Mouse (Mus musculus) limb, embryonic 15.5 days (tissue): ENCODE results near the gene Laptm5. TPM values are rescaled to one million over a fixed set of nuclear protein-coding genes. Genes with fewer than 3 reads are reported as not detected.

Experiments used
- ATAC-seq: fragments of 200-750 bp; cut with Nextera tagmentation; 2 replicates; pipeline ENCODE4 v1.8.0; 2017; ENCODE audit warnings: low read depth, moderate TSS enrichment; ENCODE audit not compliant: insufficient number of reproducible peaks, low FRiP score, low TSS enrichment
- H3K27ac ChIP-seq: fragments of 300-500 bp; sonication (generic); 2 replicates; pipeline ENCODE4 v1.5.1; 2015; ENCODE audit warnings: moderate library complexity, mild to moderate bottlenecking, inconsistent platforms
- H3K27me3 ChIP-seq: fragments of 300-500 bp; sonication (generic); 2 replicates; pipeline ENCODE4 v1.6.1; 2015; ENCODE audit warnings: inconsistent platforms
- H3K36me3 ChIP-seq: fragments of 300-500 bp; sonication (generic); 2 replicates; pipeline ENCODE4 v1.6.1; 2015; ENCODE audit warnings: inconsistent platforms
- H3K4me1 ChIP-seq: fragments of 300-500 bp; sonication (generic); 2 replicates; pipeline ENCODE4 v1.6.1; 2015; ENCODE audit warnings: inconsistent platforms
- H3K4me2 ChIP-seq: fragments of 300-500 bp; sonication (generic); 2 replicates; pipeline ENCODE4 v1.6.1; 2015; ENCODE audit warnings: mild to moderate bottlenecking, inconsistent platforms
- H3K4me3 ChIP-seq: fragments of 300-500 bp; sonication (generic); 2 replicates; pipeline ENCODE4 v1.5.1; 2015; ENCODE audit warnings: mild to moderate bottlenecking, inconsistent platforms
- H3K9ac ChIP-seq: fragments of 300-500 bp; sonication (generic); 2 replicates; pipeline ENCODE4 v1.6.1; 2015; ENCODE audit warnings: inconsistent platforms
- H3K9me3 ChIP-seq: fragments of 300-500 bp; sonication (generic); 2 replicates; pipeline ENCODE4 v1.6.1; 2016; ENCODE audit warnings: inconsistent platforms
- WGBS: fragments of 180-500 bp; shearing (Covaris S2); methylation state at CpG from one replicate; pipeline ENCODE4 v1.1.7; 2015; 5-methylcytosine and 5-hydroxymethylcytosine counted together
- polyA plus RNA-seq: library from polyadenylated mRNA; unstranded; fragments of >200 nt; fragmentation: Nextera tagmentation; extraction: Ambion mirVana; gene quantifications from 2 replicates; pipeline ENCODE4 v1.2.1, GENCODE M21; 2015

The Laptm5 gene
- polyA plus RNA-seq, 1 experiment from 2014 or later, result 59.7 TPM

DNA sequence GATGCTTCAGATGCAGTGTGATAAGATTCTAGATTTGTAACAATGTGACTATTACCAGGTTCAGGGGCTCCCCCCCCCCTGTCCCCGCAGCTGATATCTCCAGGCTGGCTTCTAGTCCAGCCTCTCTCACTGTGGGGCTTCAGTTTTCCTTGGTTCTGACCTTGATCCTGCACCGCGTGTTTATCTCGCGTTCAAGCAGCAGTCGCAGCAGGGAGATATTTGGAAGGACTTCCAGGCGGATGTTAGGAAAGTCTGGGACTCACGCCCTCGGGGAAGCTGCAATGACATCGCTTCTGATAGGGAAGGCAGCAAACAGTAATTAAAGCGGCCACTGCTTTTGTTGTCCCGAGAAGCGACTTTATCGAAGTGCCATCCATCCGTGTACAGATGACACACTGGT, 30.2 kb upstream of the Laptm5 start:
- Histone ChIP-seq H3K4me2 (no peak overlapping the region), H3K9ac (no peak overlapping the region), H3K27me3 (no peaks in the 10 kb centered on the region; the same call in 1 of the 2 replicates), H3K27ac (no peak overlapping the region), H3K4me3 (no peak overlapping the region), H3K36me3 (no peaks in the 10 kb centered on the region), H3K9me3 (no peaks in the 10 kb centered on the region), H3K4me1 (peaks cover 26% of the 10 kb centered on the region)
- no peak for ATAC-seq
- WGBS, result 74% methylated on average over 15 of the region's 15 CpGs

DNA sequence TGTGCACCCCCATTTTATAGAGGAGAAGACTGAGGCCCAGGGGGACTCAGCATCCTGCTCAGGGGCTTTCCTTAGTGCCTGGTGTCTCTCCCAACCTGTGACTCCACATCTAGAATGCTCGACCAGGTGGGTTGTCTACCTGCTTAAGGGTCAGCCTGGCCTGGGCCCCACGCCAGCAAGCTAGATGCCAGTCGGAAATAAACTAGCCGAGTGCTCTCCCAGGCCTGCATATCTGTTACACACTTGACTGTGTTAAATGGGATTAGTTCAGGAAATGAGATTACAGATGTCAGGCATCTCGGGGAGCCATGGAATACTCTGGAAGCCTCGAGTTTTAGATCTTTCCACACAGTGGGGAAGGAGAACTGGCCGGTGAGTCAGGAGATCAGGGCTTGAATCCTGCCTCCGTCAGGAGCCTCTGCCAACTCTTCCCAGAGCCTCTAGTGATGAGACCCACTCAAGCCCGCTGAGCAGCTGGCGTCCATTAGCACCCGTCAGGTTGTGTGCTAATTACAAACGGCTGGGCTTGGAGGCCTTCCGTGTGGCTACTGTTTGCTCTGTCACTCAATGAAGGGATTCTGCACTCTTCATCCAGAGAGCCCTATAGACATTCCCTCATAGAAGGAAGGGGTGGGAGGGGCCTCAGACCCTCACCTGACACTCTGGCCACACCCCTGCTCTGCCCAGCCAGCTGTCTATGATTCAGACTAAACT, 28.9 kb upstream of the Laptm5 start:
- H3K9ac ChIP-seq, result no peak overlapping the region
- no peaks in the 10 kb centered on the region for H3K9me3 ChIP-seq
- 27% methylated on average over 13 of the region's 13 CpGs for WGBS
- ATAC-seq, result no peak
- no peaks in the 10 kb centered on the region; the same call in 1 of the 2 replicates for H3K27me3 ChIP-seq
- H3K27ac ChIP-seq, result no peak overlapping the region
- H3K36me3 ChIP-seq, result no peaks in the 10 kb centered on the region
- H3K4me2 ChIP-seq, result no peak overlapping the region
- H3K4me3 ChIP-seq, result no peak overlapping the region
- H3K4me1 ChIP-seq, result peaks cover 15% of the 10 kb centered on the region

DNA sequence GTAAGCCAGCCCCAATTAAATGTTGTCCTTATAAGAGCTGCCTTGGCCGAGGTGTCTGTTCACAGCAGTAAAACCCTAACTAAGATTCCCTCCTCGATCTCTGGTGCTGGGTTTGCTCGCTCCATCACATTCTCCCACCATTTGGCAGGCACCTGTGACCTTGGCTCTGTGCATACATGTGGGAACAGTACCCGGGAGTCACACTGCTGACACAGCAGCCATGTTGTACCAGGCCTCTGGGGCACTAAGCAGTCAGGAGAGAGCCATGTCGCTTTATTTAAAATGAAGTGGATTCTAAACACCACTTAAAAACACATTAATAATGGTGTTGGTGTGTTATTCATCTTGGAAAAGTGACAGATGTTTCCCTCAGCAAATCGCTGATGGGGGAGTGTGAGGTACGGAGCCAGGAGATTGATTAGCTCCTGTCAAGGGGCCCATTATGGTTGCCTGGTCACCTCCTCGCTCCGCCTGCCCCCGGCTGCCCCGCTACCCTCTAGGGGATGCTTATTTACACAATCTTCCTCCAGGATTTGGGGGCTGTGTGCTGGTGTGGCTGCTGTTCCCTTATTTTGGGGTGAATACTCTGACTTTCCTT, 25.7 kb upstream of the Laptm5 start:
- Histone ChIP-seq H3K36me3 (no peaks in the 10 kb centered on the region), H3K9ac (no peak overlapping the region), H3K27me3 (no peaks in the 10 kb centered on the region; the same call in 1 of the 2 replicates), H3K4me1 (peaks cover 13% of the 10 kb centered on the region; the same call in 1 of the 2 replicates), H3K4me2 (no peak overlapping the region), H3K9me3 (no peaks in the 10 kb centered on the region), H3K4me3 (no peak overlapping the region), H3K27ac (no peak overlapping the region)
- 36% methylated on average over 11 of the region's 11 CpGs for WGBS
- no peak for ATAC-seq

DNA sequence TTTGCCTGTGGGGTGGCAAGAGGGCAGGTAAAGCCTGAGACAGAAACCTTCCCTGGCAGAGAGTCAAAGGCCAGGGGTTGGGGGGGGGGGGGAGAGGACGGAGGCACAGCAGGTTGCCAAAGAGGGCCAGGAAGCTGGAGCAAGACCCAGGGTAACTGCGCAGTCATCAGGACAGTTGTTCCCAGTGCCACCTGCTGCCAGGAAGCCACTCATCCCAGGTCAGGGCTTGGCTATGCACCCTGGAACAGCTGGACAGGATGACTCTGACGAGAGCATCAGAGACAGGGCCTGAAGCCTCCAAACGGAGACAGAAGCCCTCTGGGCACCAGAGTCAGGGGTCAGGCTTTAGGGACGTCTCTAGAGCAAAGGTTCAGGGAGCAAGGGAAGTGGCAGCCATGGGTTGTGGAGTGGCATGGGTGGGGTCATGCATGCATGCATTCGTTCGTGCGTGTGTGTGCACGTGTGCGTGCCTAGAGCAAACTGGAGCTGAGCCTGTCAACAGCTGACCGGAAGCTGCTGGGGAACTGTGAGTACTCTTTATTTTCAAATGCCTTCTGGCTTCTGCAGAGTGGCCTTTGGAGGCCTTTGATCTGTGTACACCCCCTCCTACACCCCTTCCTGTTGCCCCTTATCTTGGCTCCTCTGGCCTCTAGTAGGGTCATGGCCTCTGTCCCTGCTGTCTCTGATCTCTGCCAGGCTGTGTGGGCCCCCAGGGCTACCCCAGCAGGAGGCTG, 23.0 kb upstream of the Laptm5 start:
- WGBS, result 35% methylated on average over 11 of the region's 11 CpGs
- no peak for ATAC-seq

DNA sequence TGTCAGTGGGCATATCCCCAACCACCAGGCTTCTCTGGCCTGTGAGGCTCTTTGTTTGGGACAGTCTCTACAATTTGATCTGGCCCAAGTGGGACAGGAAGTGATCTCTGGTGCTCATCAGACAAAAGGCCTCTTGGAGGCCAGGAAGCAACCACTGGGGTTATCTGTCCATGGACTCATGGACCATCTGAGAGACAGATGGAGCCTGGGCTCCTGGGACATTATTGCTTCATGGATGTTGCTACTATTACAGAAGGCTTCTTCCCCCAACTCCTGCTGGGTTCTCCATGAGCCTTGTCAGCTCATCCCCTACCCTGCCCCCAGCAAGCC, 22.4 kb upstream of the Laptm5 start:
- H3K27ac ChIP-seq, result no peak overlapping the region
- H3K9ac ChIP-seq, result no peak overlapping the region
- ATAC-seq, result no peak

More for the DNA sequence above, 23.0 kb upstream of the Laptm5 start:
- H3K27me3 ChIP-seq, result no peaks in the 10 kb centered on the region; the same call in 1 of the 2 replicates
- H3K36me3 ChIP-seq, result no peaks in the 10 kb centered on the region
- no peak overlapping the region for H3K4me2 ChIP-seq
- H3K27ac ChIP-seq, result no peak overlapping the region
- H3K9me3 ChIP-seq, result no peaks in the 10 kb centered on the region
- H3K9ac ChIP-seq, result no peak overlapping the region
- H3K4me1 ChIP-seq, result peaks cover 6% of the 10 kb centered on the region
- no peak overlapping the region for H3K4me3 ChIP-seq

DNA sequence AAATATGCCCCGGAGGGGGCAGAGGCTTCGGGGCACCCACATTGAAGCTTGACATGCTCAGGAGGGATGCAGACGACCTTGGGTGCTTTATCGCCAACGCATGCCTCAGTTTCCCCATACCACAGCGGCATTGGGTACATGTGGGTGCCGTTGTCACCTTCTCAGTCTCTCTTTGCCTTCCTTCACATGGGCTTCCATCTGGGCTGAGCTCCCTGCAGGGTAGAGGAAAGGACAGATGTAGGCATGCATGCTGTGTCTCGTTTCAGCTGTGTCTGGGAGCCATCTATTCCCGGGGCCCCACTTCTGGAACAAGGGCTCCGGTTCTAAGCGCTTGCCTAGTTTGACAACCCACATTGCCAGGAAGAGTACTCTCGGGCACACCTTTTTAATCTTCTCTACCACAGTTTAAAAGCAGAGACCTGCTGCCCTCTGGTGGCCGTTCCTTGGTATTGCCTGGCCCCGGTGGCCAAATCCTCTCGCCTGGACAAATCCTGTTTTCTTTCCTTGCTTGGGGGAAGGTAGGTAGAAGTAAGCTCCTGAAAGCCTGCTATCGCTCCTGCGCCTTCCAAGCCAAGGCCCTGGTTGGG, 20.8 kb upstream of the Laptm5 start:
- no peaks in the 10 kb centered on the region for H3K36me3 ChIP-seq
- H3K4me2 ChIP-seq, result no peak overlapping the region
- peaks cover 6% of the 10 kb centered on the region for H3K4me1 ChIP-seq
- ATAC-seq, result no peak
- H3K27me3 ChIP-seq, result no peaks in the 10 kb centered on the region; the same call in 1 of the 2 replicates
- no peak overlapping the region for H3K4me3 ChIP-seq
- WGBS, result 34% methylated on average over 17 of the region's 17 CpGs
- H3K27ac ChIP-seq, result no peak overlapping the region
- H3K9ac ChIP-seq, result no peak overlapping the region
- no peaks in the 10 kb centered on the region for H3K9me3 ChIP-seq

More for the DNA sequence above, 22.4 kb upstream of the Laptm5 start:
- Histone ChIP-seq H3K36me3 (no peaks in the 10 kb centered on the region), H3K9me3 (no peaks in the 10 kb centered on the region), H3K27me3 (no peaks in the 10 kb centered on the region; the same call in 1 of the 2 replicates), H3K4me2 (no peak overlapping the region), H3K4me1 (peaks cover 6% of the 10 kb centered on the region), H3K4me3 (no peak overlapping the region)

DNA sequence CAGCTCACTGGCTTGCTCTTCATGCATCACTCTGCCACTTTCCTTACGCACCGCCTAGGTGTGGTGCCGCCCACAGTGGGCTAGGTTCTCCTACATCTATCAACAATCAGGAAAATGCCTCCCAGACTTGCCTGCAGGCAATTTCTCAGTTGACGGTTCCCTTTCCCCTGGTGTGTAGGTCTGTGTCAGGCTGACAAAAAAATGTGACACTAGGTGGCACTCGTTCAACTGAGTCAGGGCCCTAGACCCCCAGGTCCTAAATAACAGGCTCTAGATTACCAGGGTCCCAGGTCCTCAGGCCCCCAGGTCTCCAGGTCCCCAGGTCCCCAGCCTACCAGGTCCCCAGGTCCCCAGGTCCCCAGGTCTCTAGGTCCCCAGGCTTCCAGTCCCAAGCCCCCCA, 19.2 kb upstream of the Laptm5 start:
- Histone ChIP-seq H3K4me2 (no peak overlapping the region), H3K4me1 (peaks cover 11% of the 10 kb centered on the region), H3K4me3 (no peak overlapping the region), H3K36me3 (no peaks in the 10 kb centered on the region), H3K27me3 (no peaks in the 10 kb centered on the region), H3K9me3 (no peaks in the 10 kb centered on the region), H3K9ac (no peak overlapping the region), H3K27ac (no peak overlapping the region)
- 53% methylated on average over 5 of the region's 5 CpGs for WGBS
- ATAC-seq, result no peak

DNA sequence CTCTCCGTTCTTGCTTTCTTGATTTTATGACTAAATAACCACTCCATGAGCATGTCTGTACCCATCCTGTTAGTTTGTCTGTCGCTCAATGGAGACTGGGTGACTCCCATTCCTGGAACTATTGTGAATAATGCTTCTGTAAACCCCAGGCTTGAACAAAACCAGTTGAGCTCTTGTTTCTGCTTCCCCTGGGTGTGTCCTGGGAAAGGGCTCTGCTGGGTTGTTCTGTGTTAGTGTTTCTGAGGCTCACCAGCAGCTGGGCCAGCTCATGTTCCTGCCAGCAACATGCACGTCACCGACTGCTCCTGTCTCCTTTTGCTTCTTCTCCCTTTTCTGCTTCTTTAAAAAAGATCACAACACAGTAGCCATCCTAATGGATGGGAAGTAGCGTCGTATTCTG, 17.2 kb upstream of the Laptm5 start:
- 70% methylated on average over 6 of the region's 6 CpGs for WGBS
- no peak for ATAC-seq
- Histone ChIP-seq H3K4me3 (no peak overlapping the region), H3K9me3 (no peaks in the 10 kb centered on the region), H3K27ac (no peak overlapping the region), H3K9ac (no peak overlapping the region), H3K36me3 (no peaks in the 10 kb centered on the region), H3K4me2 (no peak overlapping the region), H3K27me3 (no peaks in the 10 kb centered on the region), H3K4me1 (peaks cover 20% of the 10 kb centered on the region)

DNA sequence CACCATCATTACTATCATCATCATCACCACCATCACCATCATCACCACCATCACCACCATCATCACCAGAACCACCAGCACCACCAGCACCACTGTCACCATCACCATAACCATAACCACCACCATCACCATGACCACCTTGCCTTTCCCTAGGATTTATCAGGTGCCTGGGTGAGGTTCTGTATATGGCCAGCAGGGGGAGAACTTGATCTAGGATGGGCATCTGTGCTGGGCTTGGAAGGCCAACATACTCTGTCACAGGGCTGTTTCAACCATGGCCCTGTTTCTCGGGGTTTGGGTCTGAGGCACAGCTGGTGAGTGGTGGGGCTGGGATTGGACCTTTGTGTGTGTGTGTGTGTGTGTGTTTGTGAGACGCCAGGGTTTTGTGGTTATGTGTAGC, 16.6 kb upstream of the Laptm5 start:
- H3K27ac ChIP-seq, result no peak overlapping the region
- 59% methylated on average over 2 of the region's 2 CpGs for WGBS

DNA sequence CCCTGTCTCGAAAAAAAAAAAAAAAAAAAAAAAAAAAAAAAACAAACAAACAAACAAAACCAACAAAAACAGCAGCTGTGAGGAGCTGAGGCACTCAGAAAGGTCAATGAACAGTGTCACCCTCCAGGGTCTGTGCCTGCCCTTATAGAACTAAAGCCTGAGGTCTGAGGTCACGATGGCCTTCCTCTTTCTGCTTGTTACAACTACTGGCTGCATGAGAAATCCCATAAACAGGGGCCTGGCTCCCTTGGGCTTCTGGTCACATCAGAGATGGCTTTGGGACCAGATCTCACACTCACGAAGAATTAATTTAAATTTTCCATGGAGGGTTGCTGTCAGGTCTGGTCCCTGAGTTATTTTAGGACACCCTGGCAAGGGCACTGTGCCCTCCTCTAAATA, 13.5 kb upstream of the Laptm5 start:
- H3K4me3 ChIP-seq, result no peak overlapping the region
- H3K9me3 ChIP-seq, result no peaks in the 10 kb centered on the region
- no peak overlapping the region for H3K9ac ChIP-seq
- peaks cover 21% of the 10 kb centered on the region; the same call in 1 of the 2 replicates for H3K4me1 ChIP-seq
- no peak overlapping the region for H3K4me2 ChIP-seq
- no peaks in the 10 kb centered on the region for H3K36me3 ChIP-seq
- no peaks in the 10 kb centered on the region for H3K27me3 ChIP-seq
- no peak for ATAC-seq
- 58% methylated on average over 3 of the region's 3 CpGs for WGBS
- H3K27ac ChIP-seq, result peak overlapping the region; percentile 60; the same call in 1 of the 2 replicates

More for the DNA sequence above, 16.6 kb upstream of the Laptm5 start:
- Histone ChIP-seq H3K9ac (no peak overlapping the region), H3K4me1 (peaks cover 24% of the 10 kb centered on the region), H3K27me3 (no peaks in the 10 kb centered on the region), H3K4me3 (no peak overlapping the region), H3K4me2 (no peak overlapping the region), H3K36me3 (no peaks in the 10 kb centered on the region), H3K9me3 (no peaks in the 10 kb centered on the region)
- ATAC-seq, result no peak

DNA sequence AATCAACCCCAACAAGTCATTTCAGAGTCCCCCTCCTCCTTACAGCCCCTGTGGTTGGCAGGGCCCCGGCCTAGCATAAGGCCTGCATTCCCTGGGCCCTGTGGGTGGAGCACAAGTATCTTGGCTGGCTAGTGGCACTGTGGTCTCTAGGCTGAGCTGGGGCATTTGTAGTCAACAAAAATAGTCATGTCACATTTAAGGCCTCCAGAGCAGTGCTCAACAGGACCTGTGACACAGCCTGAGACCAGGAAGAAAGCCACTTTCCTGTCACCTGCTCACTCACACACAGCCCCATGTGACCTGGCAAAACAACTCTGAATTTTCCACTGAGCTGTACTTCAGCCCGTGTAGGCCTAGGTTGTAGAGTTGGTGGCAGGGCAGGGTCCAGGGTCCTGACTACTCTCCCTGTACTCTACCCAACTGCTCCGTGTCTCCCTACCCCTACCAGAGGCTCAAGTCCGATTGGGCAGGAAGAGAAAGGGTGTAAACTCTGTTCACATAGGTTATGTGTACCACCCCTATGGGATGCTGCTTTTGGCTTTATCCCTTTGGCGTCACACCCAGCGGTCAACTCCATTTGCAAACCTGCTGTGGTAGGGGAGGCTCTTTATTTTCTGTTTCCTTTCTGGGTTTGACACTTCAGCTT, 13.0 kb upstream of the Laptm5 start:
- Histone ChIP-seq H3K4me3 (no peak overlapping the region), H3K27ac (peak overlapping the region; percentile 60; the same call in 1 of the 2 replicates), H3K36me3 (no peaks in the 10 kb centered on the region), H3K4me1 (peaks cover 26% of the 10 kb centered on the region; the same call in 1 of the 2 replicates), H3K9me3 (no peaks in the 10 kb centered on the region), H3K4me2 (no peak overlapping the region), H3K27me3 (no peaks in the 10 kb centered on the region), H3K9ac (no peak overlapping the region)
- no peak for ATAC-seq
- WGBS, result 59% methylated on average over 6 of the region's 6 CpGs
